Mouse (Mus musculus) spleen, adult 2 months (tissue): ENCODE measurements around the gene Klf13. TPM values are rescaled to one million over a fixed set of nuclear protein-coding genes. Genes with fewer than 3 reads are reported as not detected.

Experiments used
- DNase-seq, 2 experiments: peaks; one replicate each; pipeline versions ENCODE4 v3.0.0 to v3.0.0-alpha.2; 2012 to 2021; ENCODE audit warnings: low spot score in 2 of 2, low read depth in 1 of 2
- H3K27ac ChIP-seq: fragments of 200-500 bp; 2 replicates; pipeline ENCODE4 v1.5.1; 2012; ENCODE audit warnings: low read length, inconsistent platforms; ENCODE audit not compliant: insufficient read depth
- H3K27me3 ChIP-seq: fragments of 200-500 bp; 2 replicates; pipeline ENCODE4 v1.6.1; 2012; ENCODE audit warnings: mild to moderate bottlenecking, moderate library complexity, low read length, inconsistent platforms; ENCODE audit not compliant: control insufficient read depth, insufficient read depth
- H3K36me3 ChIP-seq: fragments of 200-500 bp; 2 replicates; pipeline ENCODE4 v1.6.1; 2012; ENCODE audit warnings: mild to moderate bottlenecking, low read length, inconsistent platforms; ENCODE audit not compliant: control insufficient read depth, insufficient read depth
- H3K4me1 ChIP-seq: fragments of 200-500 bp; 2 replicates; pipeline ENCODE4 v1.6.1; 2011; ENCODE audit warnings: inconsistent platforms; ENCODE audit not compliant: control insufficient read depth, insufficient read depth, insufficient read length
- H3K4me3 ChIP-seq: fragments of 200-500 bp; 2 replicates; pipeline ENCODE4 v1.5.1; 2011; ENCODE audit warnings: mild to moderate bottlenecking, inconsistent platforms; ENCODE audit not compliant: insufficient read depth, insufficient read length; ENCODE audit errors: extremely low read depth
- CTCF ChIP-seq: fragments of 200-500 bp; IDR thresholded peaks from 2 replicates; pipeline ENCODE4 v1.5.1; 2011; ENCODE audit warnings: mild to moderate bottlenecking, inconsistent platforms; ENCODE audit not compliant: insufficient read depth, insufficient read length, insufficient replicate concordance; ENCODE audit errors: extremely low read depth
- POLR2A ChIP-seq: fragments of 200-500 bp; IDR thresholded peaks from 2 replicates; pipeline ENCODE4 v1.6.1; 2011; ENCODE audit warnings: low read depth, low read length, inconsistent platforms
- WGBS: fragments of 180-500 bp; shearing (Covaris S2); methylation state at CpG from one replicate; pipeline ENCODE4 v1.1.7; 2018; 5-methylcytosine and 5-hydroxymethylcytosine counted together
- polyA plus RNA-seq: library from polyadenylated mRNA; depleted of rRNA; stranded (reverse); fragments of >200 nt; gene quantifications from 2 replicates; pipeline ENCODE4 v1.2.3, GENCODE M21; 2012; rRNA removed

Klf13 gene
- polyA plus RNA-seq, 1 experiment, result 72.0 TPM

- no peak overlapping the region for H3K4me3 ChIP-seq
- no peak overlapping the region for H3K27ac ChIP-seq
- H3K4me1 ChIP-seq, result no peaks in the 10 kb centered on the region
- 100% methylated on average over 1 of the region's 1 CpGs for WGBS
- no peaks in the 10 kb centered on the region for H3K27me3 ChIP-seq
- TF ChIP-seq CTCF, result no peak
- no peak for TF ChIP-seq POLR2A
- H3K36me3 ChIP-seq, result no peaks in the 10 kb centered on the region
- no peak for DNase-seq
Observed at GRCm38 (mm10) chr7:63863046-63863445, 75.7 kb downstream of the Klf13 start.

DNA sequence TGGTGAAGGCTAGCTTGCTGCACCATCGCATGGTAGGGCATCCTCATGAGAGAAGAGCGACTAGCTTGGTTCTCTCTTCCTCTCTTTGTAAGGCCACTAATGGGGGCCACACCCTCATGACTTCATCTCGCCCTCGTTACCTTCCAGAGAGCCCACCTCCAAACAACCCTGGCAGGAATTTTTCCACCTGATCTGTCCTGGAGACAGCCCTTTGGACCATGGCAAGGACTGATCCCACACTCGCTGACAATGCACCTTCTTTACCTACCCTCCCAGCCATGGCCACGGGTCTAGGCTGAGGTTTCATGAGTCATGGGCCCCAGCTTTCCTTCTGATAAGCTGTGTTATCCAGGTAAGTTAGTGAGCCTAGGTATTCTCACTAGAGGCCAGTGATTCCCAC lies 77.6 kb downstream of the Klf13 start:
- no peak overlapping the region for H3K27ac ChIP-seq
- no peak for DNase-seq
- 82% methylated on average over 6 of the region's 6 CpGs for WGBS

DNA sequence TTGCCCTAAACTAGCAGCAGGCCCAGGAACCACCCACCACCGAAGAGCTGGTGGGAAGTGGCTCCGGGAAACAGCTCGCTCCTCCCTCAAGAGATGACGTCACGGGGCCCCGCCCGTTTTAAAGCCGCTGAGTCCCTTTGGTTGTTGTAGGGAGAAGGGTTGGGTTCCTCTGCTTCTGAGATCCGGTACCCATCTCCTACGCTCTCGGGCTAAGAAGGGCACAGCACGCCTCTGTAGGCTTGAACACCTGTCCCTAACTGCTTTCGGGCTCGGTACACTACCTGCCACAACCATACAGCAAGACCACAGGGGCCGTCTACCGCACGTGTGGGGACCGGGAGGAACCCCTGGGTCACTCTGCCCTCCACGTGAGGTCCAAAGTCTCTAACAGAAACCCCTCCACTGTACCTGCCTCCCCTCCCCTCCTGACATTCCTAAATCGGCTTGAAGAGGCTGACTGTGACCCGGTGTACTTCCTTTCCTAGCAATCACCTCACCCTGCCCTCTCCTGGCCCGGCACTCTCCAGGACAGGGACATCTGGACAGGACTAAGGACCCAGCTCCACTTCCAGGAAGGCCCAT lies 80.1 kb downstream of the Klf13 start:
- no peaks in the 10 kb centered on the region for H3K4me1 ChIP-seq
- no peak overlapping the region for H3K27ac ChIP-seq
- H3K27me3 ChIP-seq, result no peaks in the 10 kb centered on the region
- peak; percentile 61 to 86 for DNase-seq
- H3K36me3 ChIP-seq, result no peaks in the 10 kb centered on the region
- WGBS, result 7% methylated on average over 22 of the region's 22 CpGs
- H3K4me3 ChIP-seq, result peak overlapping the region; percentile 53
- no peak; the same call in 1 of the 2 replicates for TF ChIP-seq POLR2A
- TF ChIP-seq CTCF, result no peak

More for the DNA sequence above, 77.6 kb downstream of the Klf13 start:
- Histone ChIP-seq H3K4me3 (no peak overlapping the region), H3K27me3 (no peaks in the 10 kb centered on the region), H3K36me3 (no peaks in the 10 kb centered on the region), H3K4me1 (no peaks in the 10 kb centered on the region)
- TF ChIP-seq CTCF, result no peak
- no peak for TF ChIP-seq POLR2A

GRCm38 (mm10) chr7:63857771-63858417 lies 80.8 kb downstream of the Klf13 start:
- Histone ChIP-seq H3K4me1 (no peaks in the 10 kb centered on the region), H3K27ac (no peak overlapping the region), H3K4me3 (no peak overlapping the region), H3K27me3 (no peaks in the 10 kb centered on the region), H3K36me3 (no peaks in the 10 kb centered on the region)
- 91% methylated on average over 17 of the region's 17 CpGs for WGBS
- TF ChIP-seq CTCF, result no peak
- no peak for TF ChIP-seq POLR2A
- no peak for DNase-seq

- no peaks in the 10 kb centered on the region for H3K4me1 ChIP-seq
- peak; percentile 54 to 85 for DNase-seq
- 56% methylated on average over 4 of the region's 4 CpGs for WGBS
- H3K36me3 ChIP-seq, result no peaks in the 10 kb centered on the region
- TF ChIP-seq POLR2A, result no peak
- peak; percentile 76; the same call in 1 of the 2 replicates for TF ChIP-seq CTCF
- H3K4me3 ChIP-seq, result no peak overlapping the region
- H3K27ac ChIP-seq, result no peak overlapping the region
- H3K27me3 ChIP-seq, result no peaks in the 10 kb centered on the region
Observed at GRCm38 (mm10) chr7:63855283-63855682, 83.4 kb downstream of the Klf13 start.

DNA sequence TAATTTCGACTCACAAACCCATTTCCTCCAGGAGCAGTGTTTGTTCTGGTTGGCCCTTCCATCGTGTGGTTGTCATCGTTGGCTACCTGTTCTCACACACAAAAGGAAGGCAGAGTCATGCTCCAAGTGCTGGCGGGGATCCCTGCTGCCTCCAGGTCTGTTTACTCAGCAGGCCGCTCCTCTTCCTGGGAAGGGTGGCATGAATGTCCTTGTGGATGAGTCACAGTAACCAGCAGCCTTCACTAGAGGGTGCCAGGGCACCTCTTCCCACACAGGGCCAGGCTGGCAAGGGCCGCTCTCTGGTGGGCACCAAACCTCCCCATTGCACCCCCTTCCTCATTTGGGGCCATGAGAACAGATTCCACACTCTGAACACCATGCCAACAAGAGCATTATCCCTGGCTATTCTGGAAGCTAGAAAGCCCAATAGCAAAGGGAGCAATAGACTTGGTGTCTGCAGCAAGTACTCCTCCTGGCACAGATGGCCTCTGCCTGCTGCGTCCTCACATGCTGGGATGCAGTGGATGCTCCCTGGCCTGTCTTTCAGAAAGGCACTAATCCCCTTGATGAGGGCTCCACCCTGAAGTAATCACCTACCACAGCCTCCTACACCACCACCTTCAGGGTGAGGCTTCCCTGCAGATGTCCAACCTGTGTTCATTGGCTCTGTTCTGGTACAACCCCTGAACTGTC lies 86.7 kb downstream of the Klf13 start:
- Histone ChIP-seq H3K4me3 (no peak overlapping the region), H3K27me3 (peaks cover 2% of the 10 kb centered on the region; the same call in 1 of the 2 replicates), H3K27ac (no peak overlapping the region), H3K36me3 (no peaks in the 10 kb centered on the region), H3K4me1 (no peaks in the 10 kb centered on the region)
- TF ChIP-seq CTCF, result no peak
- no peak for TF ChIP-seq POLR2A
- 60% methylated on average over 7 of the region's 7 CpGs for WGBS
- no peak for DNase-seq

Other genes with a start within 250 kb of the Klf13 start
- gene E030018B13Rik, start 22.1 kb downstream of the Klf13 start, polyA plus RNA-seq, result not detected in 2 replicates
- gene Trpm1, start 214.9 kb upstream of the Klf13 start, polyA plus RNA-seq, result 0.34 and 0.97 TPM in 2 replicates